Mouse (Mus musculus) CH12.LX (cell line): ENCODE measurements at regions not wholly inside any gene's neighbourhood (a gene's known extent, or its start where the extent isn't known, plus 50 kb on each side); places are given as distances from the start of the nearest gene placed in this dataset.
"Not testable (repeated sequence)": the region's sequence is repeated elsewhere in the genome, so short reads cannot be mapped to it uniquely, and the experiment has no call there.

Source experiments
- DNase-seq: peaks from one replicate; pipeline ENCODE4 v3.0.0-alpha.2; 2013; ENCODE audit errors: extremely low read depth
- H3K27ac ChIP-seq: 2 replicates; pipeline ENCODE4 v1.5.1; 2012; ENCODE audit warnings: low read depth, mild to moderate bottlenecking, control low read depth, moderate library complexity; ENCODE audit not compliant: insufficient read depth
- H3K27me3 ChIP-seq: replicated peaks from 2 replicates; pipeline ENCODE3; 2012; ENCODE audit warnings: inconsistent platforms
- H3K36me3 ChIP-seq, 2 experiments: replicated peaks in 1 of 2; 2 replicates each; pipeline versions ENCODE3 to v1.6.1; 2012; ENCODE audit warnings: inconsistent platforms in 1 of 2, low read length in 1 of 2, mild to moderate bottlenecking in 1 of 2, mixed read lengths in 1 of 2, moderate library complexity in 1 of 2; ENCODE audit not compliant: control insufficient read depth in 1 of 2, insufficient read depth in 1 of 2
- H3K4me1 ChIP-seq, 2 experiments: 2 replicates each; pipeline ENCODE4 v1.6.1; 2012; ENCODE audit warnings: inconsistent platforms in 1 of 2, moderate library complexity in 1 of 2; ENCODE audit not compliant: insufficient read depth in 2 of 2, control insufficient read depth in 1 of 2
- H3K4me2 ChIP-seq: 2 replicates; pipeline ENCODE4 v1.6.1; 2012; ENCODE audit warnings: low read depth, mild to moderate bottlenecking, control low read depth; ENCODE audit not compliant: poor library complexity, insufficient read depth, severe bottlenecking
- H3K4me3 ChIP-seq, 3 experiments: fragments of 150-350 bp in 1 of 3; sonication (generic) in 1 of 3; replicated peaks in 1 of 3; 2 replicates each; pipeline versions ENCODE3 to v1.5.1; 2011 to 2012; ENCODE audit warnings: low read depth in 2 of 3, low read length in 2 of 3, mild to moderate bottlenecking in 2 of 3, moderate library complexity in 2 of 3, control low read depth in 1 of 3, improper control_type of control experiment in 1 of 3, inconsistent platforms in 1 of 3, mixed read lengths in 1 of 3; ENCODE audit not compliant: poor library complexity in 1 of 3
- H3K79me2 ChIP-seq: replicated peaks from 2 replicates; pipeline ENCODE4 v1.6.1; 2012; ENCODE audit warnings: mild to moderate bottlenecking, moderate library complexity; ENCODE audit not compliant: control insufficient read depth, poor library complexity, insufficient read depth, severe bottlenecking; ENCODE audit errors: extremely low read depth
- H3K9ac ChIP-seq: 2 replicates; pipeline ENCODE4 v1.6.1; 2012; ENCODE audit warnings: low read depth, mild to moderate bottlenecking, control low read depth, moderate library complexity; ENCODE audit not compliant: insufficient read depth
- H3K9me3 ChIP-seq: replicated peaks from 2 replicates; pipeline ENCODE3; 2012; ENCODE audit warnings: low read length, inconsistent platforms, mixed read lengths
- CTCF ChIP-seq, 2 experiments: IDR thresholded peaks in 1 of 2; conservative IDR thresholded peaks in 1 of 2; 2 replicates each; pipeline ENCODE4 v1.5.1; 2011 to 2012; ENCODE audit warnings: low read depth in 2 of 2, low read length in 2 of 2, improper control_type of control experiment in 1 of 2, inconsistent platforms in 1 of 2, mild to moderate bottlenecking in 1 of 2, moderate library complexity in 1 of 2
- EP300 ChIP-seq: IDR thresholded peaks from 2 replicates; pipeline ENCODE4 v1.6.1; 2011; ENCODE audit warnings: low read length, improper control_type of control experiment
- HCFC1 ChIP-seq: IDR thresholded peaks from 2 replicates; pipeline ENCODE4 v1.6.1; 2012; ENCODE audit warnings: low read depth, mild to moderate bottlenecking, inconsistent platforms, low read length, improper control_type of control experiment
- JUN ChIP-seq: IDR thresholded peaks from 2 replicates; pipeline ENCODE4 v1.6.1; 2011; ENCODE audit warnings: low read depth, mild to moderate bottlenecking, low read length, improper control_type of control experiment, moderate library complexity; ENCODE audit not compliant: insufficient read depth
- MAZ ChIP-seq: IDR thresholded peaks from 2 replicates; pipeline ENCODE4 v1.6.1; 2012; ENCODE audit warnings: low read depth, mild to moderate bottlenecking, inconsistent platforms, low read length, improper control_type of control experiment, moderate library complexity
- MXI1 ChIP-seq: IDR thresholded peaks from 2 replicates; pipeline ENCODE4 v1.6.1; 2011; ENCODE audit warnings: mild to moderate bottlenecking, low read depth, low read length, improper control_type of control experiment
- NRF1 ChIP-seq: IDR thresholded peaks from 2 replicates; pipeline ENCODE4 v1.6.1; 2014; ENCODE audit warnings: low read depth, mild to moderate bottlenecking, inconsistent platforms, low read length, improper control_type of control experiment, moderate library complexity
- PAX5 ChIP-seq: IDR thresholded peaks from 2 replicates; pipeline ENCODE4 v1.6.1; 2012; ENCODE audit warnings: low read length, inconsistent platforms, mixed read lengths
- POLR2A ChIP-seq: IDR thresholded peaks from 2 replicates; pipeline ENCODE4 v1.6.1; 2011; ENCODE audit warnings: low read depth, mild to moderate bottlenecking, improper control_type of control experiment, low read length
- RAD21 ChIP-seq: IDR thresholded peaks from 2 replicates; pipeline ENCODE4 v1.6.1; 2011; ENCODE audit warnings: low read depth, mild to moderate bottlenecking, low read length, improper control_type of control experiment, moderate library complexity
- SMC3 ChIP-seq: IDR thresholded peaks from 2 replicates; pipeline ENCODE4 v1.6.1; 2011; ENCODE audit warnings: low read depth, low read length, improper control_type of control experiment
- TBP ChIP-seq: conservative IDR thresholded peaks from 2 replicates; pipeline ENCODE4 v1.6.1; 2011; ENCODE audit warnings: low read depth, low read length, improper control_type of control experiment
- UBTF ChIP-seq: IDR thresholded peaks from 2 replicates; pipeline ENCODE4 v1.6.1; 2012; ENCODE audit warnings: low read depth, mild to moderate bottlenecking, inconsistent platforms, low read length, improper control_type of control experiment, moderate library complexity
- USF1 ChIP-seq: IDR thresholded peaks from 2 replicates; pipeline ENCODE4 v1.6.1; 2014; ENCODE audit warnings: low read depth, mild to moderate bottlenecking, inconsistent platforms, low read length, improper control_type of control experiment
- ZMIZ1 ChIP-seq: IDR thresholded peaks from 2 replicates; pipeline ENCODE4 v1.6.1; 2012; ENCODE audit warnings: low read depth, mild to moderate bottlenecking, inconsistent platforms, low read length, improper control_type of control experiment
- ZNF384 ChIP-seq: IDR thresholded peaks from 2 replicates; pipeline ENCODE4 v1.6.1; 2012; ENCODE audit warnings: low read depth, low read length, improper control_type of control experiment, inconsistent platforms
- dilution Hi-C: fragments of 300-500 bp; cut with MboI; formaldehyde crosslinking; loops from 2 replicates; pipeline ENCODE4 v1.14.3; 2020; ENCODE audit warnings: low sequenced_read_pairs; ENCODE audit not compliant: extremely low pct_unique_long_range_greater_than_20kb, extremely low pct_ligation_motif_present
- in situ Hi-C: fragments of 300-500 bp; cut with MboI; formaldehyde crosslinking; loops from 3 replicates; pipeline ENCODE4 v1.14.3; 2019; ENCODE audit warnings: low sequenced_read_pairs, low pct_ligation_motif_present, low pct_unique_long_range_greater_than_20kb, mixed read lengths

DNA sequence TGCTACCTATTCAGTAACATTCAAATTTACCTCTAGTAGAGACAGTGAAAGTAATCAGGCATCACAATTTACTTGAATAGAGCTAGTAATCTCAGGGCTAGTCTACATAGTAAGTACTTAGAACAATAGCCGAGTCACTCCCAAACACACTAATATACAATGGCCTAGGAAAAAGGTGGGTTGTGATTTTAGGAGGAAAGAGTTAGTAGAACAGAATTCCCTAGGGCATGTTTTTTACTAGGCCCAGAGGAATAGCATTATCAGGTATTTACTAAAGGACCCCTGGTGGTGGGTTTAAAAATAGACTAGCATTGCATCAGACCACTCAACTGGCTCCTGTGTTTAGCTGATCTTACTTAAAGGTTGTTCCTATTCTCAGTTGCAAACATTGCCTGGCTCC is 535.8 kb downstream of the Mat2b start:
- H3K4me1 ChIP-seq, H3K36me3 ChIP-seq, H3K27me3 ChIP-seq, H3K9ac ChIP-seq, H3K27ac ChIP-seq, H3K4me2 ChIP-seq, DNase-seq, H3K9me3 ChIP-seq, dilution Hi-C loops, H3K79me2 ChIP-seq, H3K4me3 ChIP-seq: not testable (repeated sequence)
- in situ Hi-C loops, result loop anchor here (25.0 kb wide), 1 partner anchor 303 kb away; no protein-coding TSS in a partner anchor

DNA sequence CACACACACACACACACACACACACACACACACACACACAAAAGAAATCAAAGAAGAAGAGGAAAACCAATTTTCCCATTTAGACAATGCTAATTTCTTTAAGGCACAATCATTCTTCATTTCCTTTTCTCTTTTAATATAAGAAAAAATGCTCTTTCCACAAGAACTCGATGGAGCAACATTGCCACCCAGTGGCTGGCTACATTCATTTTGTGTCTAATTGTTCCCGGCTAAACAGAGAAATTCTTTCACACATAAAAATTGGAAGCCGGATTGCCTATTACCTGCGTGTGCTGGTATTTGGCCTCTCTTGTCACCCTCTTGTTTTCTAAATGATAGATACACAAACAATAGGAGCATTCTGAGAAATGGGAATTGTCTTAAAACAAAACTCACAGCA is 545.7 kb downstream of the Mat2b start:
- TF ChIP-seq RAD21, result peak; percentile 79
- TF ChIP-seq UBTF, result no peak
- TF ChIP-seq USF1, result no peak
- no peak for TF ChIP-seq PAX5
- TF ChIP-seq CTCF (conservative IDR thresholded peaks at IDR 0.05 in 1 of 2, IDR thresholded peaks at IDR 0.05 in 1 of 2; ENCODE audit: low read depth in 2 of 2, low read length in 2 of 2), result peak in 1 of 2 experiments; percentile 68; a peak in 2 of 4 replicates
- TF ChIP-seq TBP, result no peak
- peak; percentile 62; the same call in 1 of the 2 replicates for TF ChIP-seq ZNF384
- TF ChIP-seq SMC3, result peak; percentile 67
- Histone ChIP-seq H3K36me3 (no peaks in the 10 kb centered on the region), H3K27me3 (no peaks in the 10 kb centered on the region), H3K27ac (no peak overlapping the region), H3K9ac (no peak overlapping the region), H3K4me2 (no peak overlapping the region), H3K4me1 (no peaks in the 10 kb centered on the region), H3K9me3 (no peaks in the 10 kb centered on the region), H3K4me3 (no peak overlapping the region), H3K79me2 (no peaks in the 10 kb centered on the region)
- in situ Hi-C loops (loop anchor here (25.0 kb wide), 1 partner anchor 562 kb away; no protein-coding TSS in a partner anchor), dilution Hi-C loops (no loop called here)
- DNase-seq, result peak; percentile 49

DNA sequence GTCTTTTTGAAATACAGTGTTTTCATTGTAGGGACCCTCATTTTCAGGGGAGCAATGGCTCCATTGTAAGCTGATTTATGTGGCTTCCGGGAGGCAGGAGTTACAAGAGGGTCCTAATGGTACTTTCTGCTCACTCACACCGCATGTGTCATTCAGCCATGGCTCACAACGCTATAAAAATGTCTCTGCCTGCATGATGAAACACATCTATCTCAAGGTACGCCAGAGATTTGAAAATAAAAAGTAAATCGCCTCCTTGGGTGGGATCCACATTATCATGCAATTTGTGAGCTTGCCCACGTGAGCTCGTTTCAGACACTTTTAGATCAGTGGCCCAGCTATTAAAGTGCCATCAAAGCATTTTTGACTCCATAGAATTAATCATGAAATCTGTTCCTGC is 557.2 kb downstream of the Mat2b start:
- H3K4me3 ChIP-seq, result no peak overlapping the region
- H3K36me3 ChIP-seq, result no peaks in the 10 kb centered on the region
- no peak overlapping the region for H3K9ac ChIP-seq
- in situ Hi-C loops (loop anchor here (25.0 kb wide), 1 partner anchor 551 kb away; no protein-coding TSS in a partner anchor), dilution Hi-C loops (no loop called here)
- H3K9me3 ChIP-seq, result no peaks in the 10 kb centered on the region
- no peak for TF ChIP-seq MAZ
- TF ChIP-seq MXI1, result no peak
- TF ChIP-seq NRF1, result no peak
- TF ChIP-seq JUN, result no peak
- TF ChIP-seq EP300, result no peak
- TF ChIP-seq POLR2A, result no peak
- TF ChIP-seq UBTF, result no peak
- TF ChIP-seq SMC3, result no peak
- TF ChIP-seq ZMIZ1, result no peak
- TF ChIP-seq HCFC1, result no peak
- no peaks in the 10 kb centered on the region for H3K4me1 ChIP-seq
- DNase-seq, result no peak
- no peaks in the 10 kb centered on the region for H3K27me3 ChIP-seq
- H3K4me2 ChIP-seq, result no peak overlapping the region
- no peaks in the 10 kb centered on the region for H3K79me2 ChIP-seq
- H3K27ac ChIP-seq, result no peak overlapping the region
